Mouse (Mus musculus) MEL (cell line): ENCODE measurements around the gene Csf2rb2. TPM values are rescaled to one million over a fixed set of nuclear protein-coding genes. Genes with fewer than 3 reads are reported as not detected.

ENCODE experiments used
- DNase-seq: peaks from one replicate; pipeline ENCODE4 v3.0.0; 2011; ENCODE audit warnings: low read depth, low spot score
- H3K27ac ChIP-seq: 2 replicates; pipeline ENCODE4 v1.5.1; 2012; ENCODE audit warnings: low read depth, mild to moderate bottlenecking, control low read depth, low read length, moderate library complexity; ENCODE audit not compliant: control insufficient read depth
- H3K27me3 ChIP-seq, 2 experiments: fragments of 150-350 bp in 1 of 2; sonication (generic) in 1 of 2; 2 replicates each; pipeline ENCODE4 v1.6.1; 2012; ENCODE audit warnings: low read length in 2 of 2, mild to moderate bottlenecking in 2 of 2, improper control_type of control experiment in 1 of 2, moderate library complexity in 1 of 2; ENCODE audit not compliant: insufficient read depth in 2 of 2, control insufficient read depth in 1 of 2
- H3K36me3 ChIP-seq, 2 experiments: 2 replicates each; pipeline ENCODE4 v1.6.1; 2012 to 2014; ENCODE audit warnings: low read length in 2 of 2, improper control_type of control experiment in 1 of 2, inconsistent platforms in 1 of 2, mild to moderate bottlenecking in 1 of 2; ENCODE audit not compliant: insufficient read depth in 2 of 2, control insufficient read depth in 1 of 2
- H3K4me1 ChIP-seq, 2 experiments: fragments of 150-350 bp in 1 of 2; sonication (generic) in 1 of 2; 2 replicates each; pipeline ENCODE4 v1.6.1; 2012; ENCODE audit warnings: low read length in 2 of 2, improper control_type of control experiment in 1 of 2, mild to moderate bottlenecking in 1 of 2; ENCODE audit not compliant: insufficient read depth in 2 of 2, control insufficient read depth in 1 of 2
- H3K4me3 ChIP-seq, 2 experiments: fragments of 150-350 bp in 1 of 2; sonication (generic) in 1 of 2; 2 replicates each; pipeline ENCODE4 v1.5.1; 2012; ENCODE audit warnings: low read depth in 2 of 2, low read length in 2 of 2, mild to moderate bottlenecking in 2 of 2, moderate library complexity in 2 of 2, control low read depth in 1 of 2, improper control_type of control experiment in 1 of 2; ENCODE audit not compliant: control insufficient read depth in 1 of 2, insufficient read depth in 1 of 2
- H3K79me2 ChIP-seq: 2 replicates; pipeline ENCODE4 v1.6.1; 2012; ENCODE audit warnings: mild to moderate bottlenecking, low read length, moderate library complexity; ENCODE audit not compliant: control insufficient read depth, poor library complexity, insufficient read depth
- H3K9ac ChIP-seq: 2 replicates; pipeline ENCODE4 v1.6.1; 2012; ENCODE audit warnings: low read depth, mild to moderate bottlenecking, control low read depth, low read length, moderate library complexity; ENCODE audit not compliant: control insufficient read depth, poor library complexity, severe bottlenecking
- H3K9me3 ChIP-seq: fragments of 150-350 bp; sonication (generic); replicated peaks from 2 replicates; pipeline ENCODE4 v1.6.1; 2012; ENCODE audit warnings: mild to moderate bottlenecking, low read length, improper control_type of control experiment, moderate library complexity; ENCODE audit not compliant: insufficient read depth
- CHD1 ChIP-seq: IDR thresholded peaks from 2 replicates; pipeline ENCODE4 v1.6.1; 2012; ENCODE audit warnings: low read depth, mild to moderate bottlenecking, inconsistent platforms, low read length, improper control_type of control experiment
- CTCF ChIP-seq, 3 experiments: IDR thresholded peaks in 2 of 3; conservative IDR thresholded peaks in 1 of 3; 2 replicates each; pipeline ENCODE4 v1.5.1; 2011 to 2012; ENCODE audit warnings: low read length in 3 of 3, low read depth in 2 of 3, mild to moderate bottlenecking in 2 of 3, improper control_type of control experiment in 1 of 3, inconsistent platforms in 1 of 3, mixed read lengths in 1 of 3, moderate library complexity in 1 of 3; ENCODE audit not compliant: control insufficient read depth in 1 of 3, insufficient read depth in 1 of 3, poor library complexity in 1 of 3, severe bottlenecking in 1 of 3
- E2F4 ChIP-seq: IDR thresholded peaks from 2 replicates; pipeline ENCODE4 v1.6.1; 2011; ENCODE audit warnings: low read depth, low read length, improper control_type of control experiment, borderline replicate concordance
- GATA1 ChIP-seq: IDR thresholded peaks from 2 replicates; pipeline ENCODE4 v1.6.1; 2011; ENCODE audit warnings: low read depth, low read length, improper control_type of control experiment
- HCFC1 ChIP-seq: IDR thresholded peaks from 2 replicates; pipeline ENCODE4 v1.6.1; 2012; ENCODE audit warnings: low read depth, mild to moderate bottlenecking, inconsistent platforms, low read length, improper control_type of control experiment, moderate library complexity
- JUND ChIP-seq: IDR thresholded peaks from 2 replicates; pipeline ENCODE4 v1.6.1; 2011; ENCODE audit warnings: low read depth, mild to moderate bottlenecking, improper control_type of control experiment, low read length
- MAX ChIP-seq: IDR thresholded peaks from 2 replicates; pipeline ENCODE4 v1.6.1; 2011; ENCODE audit warnings: low read length, improper control_type of control experiment
- MAZ ChIP-seq: IDR thresholded peaks from 2 replicates; pipeline ENCODE4 v1.6.1; 2012; ENCODE audit warnings: low read depth, mild to moderate bottlenecking, inconsistent platforms, low read length, improper control_type of control experiment
- MEF2A ChIP-seq: IDR thresholded peaks from 2 replicates; pipeline ENCODE4 v1.6.1; 2014; ENCODE audit warnings: low read depth, mild to moderate bottlenecking, inconsistent platforms, low read length, improper control_type of control experiment; ENCODE audit not compliant: poor library complexity, insufficient replicate concordance, severe bottlenecking; ENCODE audit errors: extremely low read depth
- MXI1 ChIP-seq: IDR thresholded peaks from 2 replicates; pipeline ENCODE4 v1.6.1; 2011; ENCODE audit warnings: mild to moderate bottlenecking, low read depth, low read length, improper control_type of control experiment
- MYB ChIP-seq: IDR thresholded peaks from 2 replicates; pipeline ENCODE4 v1.6.1; 2011; ENCODE audit warnings: mild to moderate bottlenecking, low read depth, low read length, improper control_type of control experiment
- MYC ChIP-seq: IDR thresholded peaks from 2 replicates; pipeline ENCODE4 v1.6.1; 2011; ENCODE audit warnings: low read depth, mild to moderate bottlenecking, low read length, improper control_type of control experiment, moderate library complexity
- NELFE ChIP-seq: IDR thresholded peaks from 2 replicates; pipeline ENCODE4 v1.6.1; 2011; ENCODE audit warnings: low read depth, low read length, improper control_type of control experiment
- NRF1 ChIP-seq: IDR thresholded peaks from 2 replicates; pipeline ENCODE4 v1.6.1; 2014; ENCODE audit warnings: low read depth, mild to moderate bottlenecking, inconsistent platforms, low read length, improper control_type of control experiment, moderate library complexity; ENCODE audit not compliant: poor library complexity, insufficient read depth, severe bottlenecking
- POLR2A ChIP-seq, 2 experiments: IDR thresholded peaks; 2 replicates each; pipeline ENCODE4 v1.6.1; 2011 to 2012; ENCODE audit warnings: low read length in 2 of 2, mild to moderate bottlenecking in 2 of 2, control low read depth in 1 of 2, improper control_type of control experiment in 1 of 2, low read depth in 1 of 2, moderate library complexity in 1 of 2; ENCODE audit not compliant: control insufficient read depth in 1 of 2, insufficient read depth in 1 of 2, poor library complexity in 1 of 2
- POLR2AphosphoS2 ChIP-seq: IDR thresholded peaks from 2 replicates; pipeline ENCODE4 v1.6.1; 2011; ENCODE audit warnings: low read length, improper control_type of control experiment
- RAD21 ChIP-seq: IDR thresholded peaks from 2 replicates; pipeline ENCODE4 v1.6.1; 2011; ENCODE audit warnings: mild to moderate bottlenecking, low read depth, low read length, improper control_type of control experiment
- SMC3 ChIP-seq: IDR thresholded peaks from 2 replicates; pipeline ENCODE4 v1.6.1; 2011; ENCODE audit warnings: low read depth, low read length, improper control_type of control experiment
- TAL1 ChIP-seq: IDR thresholded peaks from 2 replicates; pipeline ENCODE4 v1.6.1; 2012; ENCODE audit warnings: mild to moderate bottlenecking, inconsistent platforms, low read length, moderate library complexity, mixed read lengths
- TCF12 ChIP-seq: IDR thresholded peaks from 2 replicates; pipeline ENCODE4 v1.6.1; 2014; ENCODE audit warnings: low read depth, mild to moderate bottlenecking, inconsistent platforms, low read length, improper control_type of control experiment, moderate library complexity
- ZC3H11A ChIP-seq: IDR thresholded peaks from 2 replicates; pipeline ENCODE4 v1.6.1; 2012; ENCODE audit warnings: low read depth, mild to moderate bottlenecking, inconsistent platforms, low read length, improper control_type of control experiment
- ZKSCAN1 ChIP-seq: IDR thresholded peaks from 2 replicates; pipeline ENCODE4 v1.6.1; 2012; ENCODE audit warnings: low read depth, mild to moderate bottlenecking, inconsistent platforms, low read length, improper control_type of control experiment, moderate library complexity
- ZNF384 ChIP-seq: IDR thresholded peaks from 2 replicates; pipeline ENCODE4 v1.6.1; 2012; ENCODE audit warnings: low read depth, mild to moderate bottlenecking, inconsistent platforms, low read length, improper control_type of control experiment
- polyA plus RNA-seq, 2 experiments: library from polyadenylated mRNA; stranded (reverse) in 1 of 2; unstranded in 1 of 2; fragments of >175 nt in 1 of 2; fragments of >200 nt in 1 of 2; gene quantifications; 2 replicates each; pipeline versions ENCODE4 v1.2.1 to v1.2.4; 2012; ENCODE audit warnings: low replicate concordance in 2 of 2, low read depth in 1 of 2; ENCODE audit not compliant: insufficient read length in 2 of 2, insufficient read depth in 1 of 2, missing spikeins in 1 of 2
- total RNA-seq: library from RNA; depleted of rRNA; stranded (reverse); fragments of 300-350 nt; gene quantifications from 2 replicates; pipeline ENCODE4 v1.2.3, GENCODE M21; 2012

Csf2rb2 gene
- total and polyA plus RNA-seq, 3 experiments: 0.54 to 1.8 TPM; not detected in 1

GRCm38 (mm10) chr15:78309865-78310264, 4.3 kb upstream of the Csf2rb2 start:
- DNase-seq: no peak
- Histone ChIP-seq H3K27ac (no peak overlapping the region), H3K79me2 (no peaks in the 10 kb centered on the region), H3K9me3 (no peaks in the 10 kb centered on the region), H3K36me3 (peaks cover 0 to 22% of the 10 kb centered on the region in 2 experiments; a peak in 2 of 4 replicates), H3K9ac (no peak overlapping the region), H3K27me3 (no peaks in the 10 kb centered on the region), H3K4me1 (peaks cover 9 to 51% of the 10 kb centered on the region in 2 experiments), H3K4me3 (no peak overlapping the region)
- TF ChIP-seq POLR2A (IDR thresholded peaks at IDR 0.05; ENCODE audit: control insufficient read depth in 1 of 2, insufficient read depth in 1 of 2, low read depth in 1 of 2, low read length in 2 of 2, poor library complexity in 1 of 2): no peak
- TF ChIP-seq MYB: no peak
- no peak for TF ChIP-seq MEF2A
- no peak for TF ChIP-seq SMC3

GRCm38 (mm10) chr15:78303665-78304233, 1.8 kb downstream of the Csf2rb2 start:
- no peak overlapping the region for H3K27ac ChIP-seq
- DNase-seq: no peak
- no peak overlapping the region for H3K4me3 ChIP-seq
- no peaks in the 10 kb centered on the region for H3K9me3 ChIP-seq
- no peaks in the 10 kb centered on the region for H3K79me2 ChIP-seq
- H3K36me3 ChIP-seq: peaks cover 0 to 8% of the 10 kb centered on the region in 2 experiments; a peak in 2 of 4 replicates
- no peaks in the 10 kb centered on the region for H3K27me3 ChIP-seq
- peaks cover 0 to 17% of the 10 kb centered on the region in 2 experiments; a peak in 3 of 4 replicates for H3K4me1 ChIP-seq
- no peak overlapping the region for H3K9ac ChIP-seq
- TF ChIP-seq MAX: no peak
- TF ChIP-seq POLR2AphosphoS2: no peak
- TF ChIP-seq MYC: no peak
- no peak for TF ChIP-seq CHD1

- Histone ChIP-seq H3K9ac (no peak overlapping the region), H3K36me3 (peaks cover 0 to 8% of the 10 kb centered on the region in 2 experiments; a peak in 2 of 4 replicates), H3K4me1 (peaks cover 0 to 17% of the 10 kb centered on the region in 2 experiments; a peak in 3 of 4 replicates), H3K27me3 (no peaks in the 10 kb centered on the region), H3K79me2 (no peaks in the 10 kb centered on the region), H3K27ac (no peak overlapping the region), H3K4me3 (no peak overlapping the region), H3K9me3 (no peaks in the 10 kb centered on the region)
- DNase-seq: no peak
- TF ChIP-seq E2F4: no peak
- TF ChIP-seq MAZ: no peak
- no peak for TF ChIP-seq TAL1
- no peak for TF ChIP-seq RAD21
- TF ChIP-seq NELFE: no peak
- no peak for TF ChIP-seq TCF12
- no peak for TF ChIP-seq POLR2A (IDR thresholded peaks at IDR 0.05; ENCODE audit: control insufficient read depth in 1 of 2, insufficient read depth in 1 of 2, low read depth in 1 of 2, low read length in 2 of 2, poor library complexity in 1 of 2)
- no peak for TF ChIP-seq ZNF384
- no peak for TF ChIP-seq ZC3H11A
- no peak for TF ChIP-seq HCFC1
- no peak for TF ChIP-seq MXI1
- no peak for TF ChIP-seq CTCF (IDR thresholded peaks at IDR 0.05 in 2 of 3, conservative IDR thresholded peaks at IDR 0.05 in 1 of 3; ENCODE audit: control insufficient read depth in 1 of 3, insufficient read depth in 1 of 3, low read depth in 2 of 3, low read length in 3 of 3, poor library complexity in 1 of 3, severe bottlenecking in 1 of 3)
- TF ChIP-seq GATA1: no peak
- no peak for TF ChIP-seq NRF1
- no peak for TF ChIP-seq JUND
- no peak for TF ChIP-seq ZKSCAN1
Observed at GRCm38 (mm10) chr15:78302718-78303117, 2.8 kb downstream of the Csf2rb2 start.
